Mouse (Mus musculus) heart, embryonic 16.5 days (tissue): ENCODE measurements around the gene Tradd. TPM values are rescaled to one million over a fixed set of nuclear protein-coding genes. Genes with fewer than 3 reads are reported as not detected.

Experiments used
- ATAC-seq: fragments of 200-750 bp; cut with Nextera tagmentation; replicated peaks from 2 replicates; pipeline ENCODE4 v1.8.0; 2017; ENCODE audit warnings: moderate number of reproducible peaks; ENCODE audit not compliant: insufficient read depth, low FRiP score; ENCODE audit errors: extremely low read depth
- H3K27ac ChIP-seq: fragments of 300-500 bp; sonication (generic); 2 replicates; pipeline ENCODE4 v1.5.1; 2014; ENCODE audit warnings: mild to moderate bottlenecking, low read length, control low read depth, moderate library complexity
- H3K27me3 ChIP-seq: fragments of 300-500 bp; sonication (generic); 2 replicates; pipeline ENCODE4 v1.6.1; 2014; ENCODE audit warnings: low read length, mixed read lengths; ENCODE audit not compliant: control insufficient read depth, insufficient read depth
- H3K36me3 ChIP-seq: fragments of 300-500 bp; sonication (generic); 2 replicates; pipeline ENCODE4 v1.6.1; 2014; ENCODE audit not compliant: control insufficient read depth, insufficient read depth
- H3K4me1 ChIP-seq: fragments of 300-500 bp; sonication (generic); 2 replicates; pipeline ENCODE4 v1.6.1; 2014; ENCODE audit warnings: low read length, mixed read lengths; ENCODE audit not compliant: control insufficient read depth, insufficient read depth
- H3K4me2 ChIP-seq: fragments of 300-500 bp; sonication (generic); 2 replicates; pipeline ENCODE4 v1.6.1; 2014; ENCODE audit warnings: low read depth, mild to moderate bottlenecking, control low read depth, low read length
- H3K4me3 ChIP-seq: fragments of 300-500 bp; sonication (generic); 2 replicates; pipeline ENCODE4 v1.5.1; 2014; ENCODE audit warnings: mild to moderate bottlenecking, control low read depth, low read length
- H3K9ac ChIP-seq: fragments of 300-500 bp; sonication (generic); 2 replicates; pipeline ENCODE4 v1.6.1; 2014; ENCODE audit warnings: low read length, control low read depth
- H3K9me3 ChIP-seq: fragments of 300-500 bp; sonication (generic); replicated peaks from 2 replicates; pipeline ENCODE4 v1.6.1; 2016; ENCODE audit warnings: low read length; ENCODE audit not compliant: control insufficient read depth
- WGBS: fragments of 180-500 bp; shearing (Covaris S2); extraction: QIAGEN DNeasy Blood & Tissue Kit; methylation state at CpG from one replicate; pipeline ENCODE4 v1.1.7; 2014; 5-methylcytosine and 5-hydroxymethylcytosine counted together
- polyA plus RNA-seq: library from polyadenylated mRNA; unstranded; fragments of >200 nt; fragmentation: Nextera tagmentation; extraction: Ambion mirVana; gene quantifications from 2 replicates; pipeline ENCODE4 v1.2.1, GENCODE M21; 2015

Gene Tradd
- polyA plus RNA-seq, 1 experiment from 2014 or later: 25.4 TPM

DNA sequence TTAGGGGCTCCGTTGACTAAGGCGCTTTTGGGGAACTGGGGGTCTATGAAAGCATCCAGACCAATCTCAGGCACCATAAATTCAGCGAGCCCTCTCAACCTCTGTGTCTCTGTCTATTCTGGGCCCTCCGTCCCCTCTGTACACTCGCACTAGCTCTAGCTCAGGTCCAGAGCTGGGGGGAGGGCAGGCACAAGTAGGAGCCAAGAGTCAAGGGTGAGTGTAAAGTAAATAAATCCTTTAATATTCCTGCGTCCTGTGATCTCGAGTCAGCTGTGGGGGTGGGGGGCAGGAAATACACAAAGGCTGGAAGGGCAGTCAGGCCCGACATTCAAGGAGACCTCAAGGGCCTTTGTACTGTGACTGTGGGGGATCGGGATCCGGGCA lies 4.7 kb upstream of the Tradd start:
- Histone ChIP-seq H3K27me3 (peaks cover 63% of the 10 kb centered on the region), H3K4me1 (peaks cover 29% of the 10 kb centered on the region), H3K9ac (peak overlapping the region; percentile 71), H3K4me2 (peak overlapping the region; percentile 93), H3K9me3 (no peaks in the 10 kb centered on the region), H3K36me3 (no peaks in the 10 kb centered on the region), H3K4me3 (peak overlapping the region; percentile 58), H3K27ac (no peak overlapping the region)
- WGBS: 10% methylated on average over 10 of the region's 10 CpGs
- peak; percentile 12; the same call in 1 of the 2 replicates for ATAC-seq

- peak overlapping the region; percentile 58 for H3K4me3 ChIP-seq
- H3K4me1 ChIP-seq: peaks cover 32% of the 10 kb centered on the region
- H3K4me2 ChIP-seq: peak overlapping the region; percentile 93
- no peaks in the 10 kb centered on the region for H3K36me3 ChIP-seq
- whole genome bisulfite sequencing: 5% methylated on average over 65 of the region's 65 CpGs
- peak overlapping the region; percentile 71 for H3K9ac ChIP-seq
- H3K9me3 ChIP-seq: no peaks in the 10 kb centered on the region
- no peak overlapping the region for H3K27ac ChIP-seq
- ATAC-seq: 0 out of 2 replicates have a peak, but pooled peaks have one; percentile 1
- peaks cover 61% of the 10 kb centered on the region for H3K27me3 ChIP-seq
Observed at GRCm38 (mm10) chr8:105268342-105269074, 4.1 kb upstream of the Tradd start.

DNA sequence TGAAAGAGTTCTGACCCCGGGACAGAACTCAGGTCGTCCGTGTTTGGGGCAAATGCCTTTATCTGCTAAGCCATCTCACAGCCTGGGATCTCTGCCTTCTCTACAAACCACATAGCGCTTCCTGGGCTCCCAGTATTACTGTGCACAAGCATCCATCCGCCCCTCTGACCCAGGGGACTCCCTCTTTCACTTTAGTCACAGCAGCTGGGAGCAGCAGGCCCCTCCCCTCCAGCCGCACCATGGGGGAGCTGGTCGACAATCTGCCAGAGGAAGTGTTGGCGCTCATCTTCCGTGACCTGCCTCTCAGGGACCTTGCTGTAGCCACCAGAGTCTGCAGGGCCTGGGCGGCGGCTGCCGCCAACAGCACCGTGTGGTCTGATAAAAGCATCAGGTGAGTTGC lies 2.4 kb upstream of the Tradd start:
- WGBS: 51% methylated on average over 13 of the region's 13 CpGs
- H3K4me2 ChIP-seq: no peak overlapping the region
- no peak overlapping the region for H3K9ac ChIP-seq
- H3K27ac ChIP-seq: no peak overlapping the region
- no peak overlapping the region for H3K4me3 ChIP-seq
- H3K36me3 ChIP-seq: no peaks in the 10 kb centered on the region
- no peak for ATAC-seq
- peaks cover 48% of the 10 kb centered on the region for H3K27me3 ChIP-seq
- H3K4me1 ChIP-seq: peaks cover 32% of the 10 kb centered on the region
- no peaks in the 10 kb centered on the region for H3K9me3 ChIP-seq

DNA sequence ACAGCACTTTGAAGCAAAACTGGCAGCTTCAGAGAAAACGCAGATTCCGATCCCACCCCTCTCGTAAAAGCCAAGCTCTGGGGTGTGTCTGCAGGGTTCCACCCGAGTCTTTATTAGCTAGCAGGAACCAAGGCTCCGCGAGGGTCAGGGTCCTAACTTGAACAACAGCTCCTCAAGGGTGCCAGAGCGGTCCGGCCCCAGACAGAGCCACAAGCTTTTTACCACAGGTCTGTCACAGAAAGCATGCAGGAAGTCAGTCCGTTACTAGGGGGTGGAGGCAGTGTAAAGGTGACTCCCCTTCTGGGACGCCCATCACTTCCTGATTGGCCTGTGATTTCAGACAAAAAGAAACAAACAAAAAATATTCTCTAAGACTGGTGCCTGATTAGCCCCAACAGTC lies 719 bp upstream of the Tradd start:
- peaks cover 28% of the 10 kb centered on the region for H3K4me1 ChIP-seq
- ATAC-seq: no peak
- peaks cover 37% of the 10 kb centered on the region for H3K27me3 ChIP-seq
- WGBS: 16% methylated on average over 10 of the region's 10 CpGs
- peaks cover 4% of the 10 kb centered on the region for H3K9me3 ChIP-seq
- peak overlapping the region; percentile 81 for H3K9ac ChIP-seq
- H3K4me3 ChIP-seq: peak overlapping the region; percentile 76
- H3K36me3 ChIP-seq: no peaks in the 10 kb centered on the region
- peak overlapping the region; percentile 92 for H3K4me2 ChIP-seq
- H3K27ac ChIP-seq: no peak overlapping the region

GRCm38 (mm10) chr8:105263244-105263912 lies 1.0 kb downstream of the Tradd start:
- no peak for ATAC-seq
- peak overlapping the region; percentile 92 for H3K4me2 ChIP-seq
- H3K27ac ChIP-seq: no peak overlapping the region
- H3K36me3 ChIP-seq: no peaks in the 10 kb centered on the region
- no peak overlapping the region; the same call in 1 of the 2 replicates for H3K4me3 ChIP-seq
- peaks cover 34% of the 10 kb centered on the region for H3K27me3 ChIP-seq
- H3K4me1 ChIP-seq: peaks cover 27% of the 10 kb centered on the region
- 45% methylated on average over 16 of the region's 16 CpGs for WGBS
- no peak overlapping the region; the same call in 1 of the 2 replicates for H3K9ac ChIP-seq
- peaks cover 4% of the 10 kb centered on the region for H3K9me3 ChIP-seq

GRCm38 (mm10) chr8:105261326-105261980 lies 3.0 kb downstream of the Tradd start:
- Histone ChIP-seq H3K4me3 (no peak overlapping the region), H3K27ac (no peak overlapping the region), H3K4me1 (peaks cover 22% of the 10 kb centered on the region), H3K9me3 (peaks cover 4% of the 10 kb centered on the region), H3K9ac (no peak overlapping the region), H3K4me2 (no peak overlapping the region), H3K36me3 (no peaks in the 10 kb centered on the region), H3K27me3 (peaks cover 24% of the 10 kb centered on the region)
- 85% methylated on average over 12 of the region's 12 CpGs for WGBS
- no peak for ATAC-seq

DNA sequence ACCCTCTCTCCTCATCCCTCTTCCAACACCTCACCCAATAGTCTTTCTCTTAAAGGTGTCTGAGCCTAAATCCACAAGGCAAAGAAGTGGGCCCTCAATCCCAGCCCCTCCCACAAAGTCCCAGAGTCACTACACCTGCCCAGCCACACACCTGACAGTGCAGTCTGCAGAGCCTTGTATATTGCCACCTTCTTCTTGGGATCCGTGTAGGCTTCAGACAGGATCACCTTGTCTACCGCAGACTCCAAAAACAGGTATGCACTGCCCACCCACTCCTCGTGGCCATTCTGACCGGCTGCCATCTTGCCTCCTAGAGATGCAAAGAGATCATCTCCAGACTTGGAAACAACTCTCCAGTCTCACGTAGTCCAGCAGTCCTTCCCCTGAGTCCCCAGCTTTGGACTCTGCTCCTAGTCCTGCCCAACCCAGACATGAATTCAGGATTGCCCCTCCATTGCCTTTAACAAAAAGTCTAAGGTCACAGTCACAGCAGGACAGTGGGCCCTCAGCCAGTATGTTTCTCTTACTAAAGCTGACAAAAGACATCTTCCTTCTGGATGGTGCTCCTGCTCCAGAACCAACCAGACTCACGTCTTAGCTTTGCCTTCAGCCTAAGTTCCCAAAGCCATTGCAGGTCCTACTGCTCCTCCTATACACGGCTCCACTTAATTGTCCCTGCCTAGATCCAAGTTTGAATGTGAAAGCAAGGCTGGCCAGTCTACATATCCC lies 3.9 kb downstream of the Tradd start:
- no peak for ATAC-seq
- H3K9ac ChIP-seq: no peak overlapping the region
- peaks cover 22% of the 10 kb centered on the region for H3K4me1 ChIP-seq
- H3K27me3 ChIP-seq: peaks cover 24% of the 10 kb centered on the region
- no peak overlapping the region for H3K4me3 ChIP-seq
- H3K9me3 ChIP-seq: peaks cover 4% of the 10 kb centered on the region
- no peak overlapping the region for H3K4me2 ChIP-seq
- 68% methylated on average over 7 of the region's 7 CpGs for whole genome bisulfite sequencing
- H3K27ac ChIP-seq: no peak overlapping the region
- no peaks in the 10 kb centered on the region for H3K36me3 ChIP-seq

GRCm38 (mm10) chr8:105259721-105260320 lies 4.6 kb downstream of the Tradd start:
- 4% methylated on average over 30 of the region's 30 CpGs for WGBS

More at GRCm38 (mm10) chr8:105259721-105260320, 4.6 kb downstream of the Tradd start:
- Histone ChIP-seq H3K4me3 (peak overlapping the region; percentile 57), H3K36me3 (no peaks in the 10 kb centered on the region), H3K9me3 (peaks cover 4% of the 10 kb centered on the region), H3K27ac (no peak overlapping the region), H3K4me2 (peak overlapping the region; percentile 93), H3K9ac (peak overlapping the region; percentile 59), H3K27me3 (peaks cover 24% of the 10 kb centered on the region), H3K4me1 (peaks cover 21% of the 10 kb centered on the region)
- 0 out of 2 replicates have a peak, but pooled peaks have one; percentile 12 for ATAC-seq
